Comparison of ENCODE assay signal across 25 mouse cellular contexts in genomic region chr6:35403341-35403910, GRCm38 (mm10).
A peak's percentile ranks its signal among the peaks of the same experiment; 100 is the strongest.
DNase-seq lines count a peak whose midpoint lies in the region; ATAC-seq lines count a peak whose summit lies in the region.
"Had no signal": no experiment of that assay in that cellular context is flagged by ENCODE, and none has a peak within 500 bp of the region (broad histone marks: within the 10 kb centered on the region; RNA-seq: fewer than 3 reads in every experiment).

No protein-coding gene starts in this region.

- no peak overlapping the region for H3K4me2 ChIP-seq in hindbrain, embryonic 16.5 days (ENCODE audit: low read length)
- H3K4me2 ChIP-seq: embryonic facial prominence, embryonic 12.5 days; embryonic facial prominence, embryonic 15.5 days; hindbrain, embryonic 12.5 days; hindbrain, embryonic 15.5 days; intestine, embryonic 15.5 days; kidney, embryonic 15.5 days had no signal

- H3K36me3 ChIP-seq in heart, embryonic 10.5 days, result no peaks in the 10 kb centered on the region
- no peaks in the 10 kb centered on the region for H3K36me3 ChIP-seq in hindbrain, embryonic 10.5 days
- H3K36me3 ChIP-seq in hindbrain, embryonic 16.5 days (ENCODE audit: control insufficient read depth, insufficient read depth, low read length), result no peaks in the 10 kb centered on the region
- H3K36me3 ChIP-seq: embryonic facial prominence, embryonic 12.5 days; embryonic facial prominence, embryonic 15.5 days; hindbrain, embryonic 12.5 days; hindbrain, embryonic 15.5 days; intestine, embryonic 15.5 days; kidney, embryonic 15.5 days had no signal

- H3K27ac ChIP-seq in heart, embryonic 10.5 days, result peak overlapping the region; percentile 52
- 0 out of 2 replicates have a peak overlapping the region, but pooled peaks have one; percentile 26 for H3K27ac ChIP-seq in hindbrain, embryonic 10.5 days
- no peak overlapping the region for H3K27ac ChIP-seq in hindbrain, embryonic 16.5 days (ENCODE audit: low read depth, low read length)
- H3K27ac ChIP-seq: embryonic facial prominence, embryonic 12.5 days; embryonic facial prominence, embryonic 15.5 days; gastrocnemius, adult 2 months; heart, adult 2 months; hindbrain, embryonic 12.5 days; hindbrain, embryonic 15.5 days; intestine, embryonic 15.5 days; kidney, embryonic 15.5 days had no signal

- 74% methylated on average over 5 of the region's 5 CpGs for WGBS in heart, embryonic 10.5 days
- 81% methylated on average over 5 of the region's 5 CpGs for WGBS in hindbrain, embryonic 10.5 days
- 75% methylated on average over 5 of the region's 5 CpGs for WGBS in hindbrain, embryonic 16.5 days

- H3K4me3 ChIP-seq in heart, embryonic 10.5 days, result no peak overlapping the region
- H3K4me3 ChIP-seq in hindbrain, embryonic 10.5 days, result no peak overlapping the region
- no peak overlapping the region for H3K4me3 ChIP-seq in hindbrain, embryonic 16.5 days (ENCODE audit: low read length)
- H3K4me3 ChIP-seq: embryonic facial prominence, embryonic 12.5 days; embryonic facial prominence, embryonic 15.5 days; gastrocnemius, adult 2 months; heart, adult 2 months; hindbrain, embryonic 12.5 days; hindbrain, embryonic 15.5 days; intestine, embryonic 15.5 days; kidney, embryonic 15.5 days had no signal

- peak; percentile 43 to 48 for DNase-seq in cerebellum, postnatal 14 days
- no peak for DNase-seq in cerebellum, adult 8-10 months
- no peak for DNase-seq in heart, embryonic 10.5 days (ENCODE audit: low spot score)
- DNase-seq in heart, adult 9 months (ENCODE audit: low spot score in 2 of 2), result no peak
- no peak for DNase-seq in hindbrain, embryonic 10.5 days (ENCODE audit: low spot score)
- DNase-seq in right cerebral cortex, adult 18-20 months, result no peak
- DNase-seq: adrenal gland, adult 2 months; adrenal gland, postnatal 14 days; cerebellum, adult 11-12 months; cerebellum, adult 9-11 months; forebrain, postnatal 0 days; gastrocnemius, adult 2 months; gastrocnemius, postnatal 14 days; kidney, adult 11 months; kidney, adult 8-10 months had no signal

- ATAC-seq in hindbrain, embryonic 16.5 days, result no peak
- ATAC-seq: CD4-positive, CD25-positive, alpha-beta regulatory T cell, adult 4 months; forebrain, embryonic 14.5 days; forebrain, postnatal 0 days; intestine, embryonic 15.5 days had no signal

- no peaks in the 10 kb centered on the region for H3K27me3 ChIP-seq in heart, embryonic 10.5 days (ENCODE audit: insufficient read depth, poor library complexity, severe bottlenecking)
- no peaks in the 10 kb centered on the region for H3K27me3 ChIP-seq in hindbrain, embryonic 10.5 days (ENCODE audit: insufficient read depth, poor library complexity, severe bottlenecking)
- H3K27me3 ChIP-seq in hindbrain, embryonic 16.5 days (replicated peaks; ENCODE audit: control insufficient read depth, insufficient read depth, low read length), result no peaks in the 10 kb centered on the region
- H3K27me3 ChIP-seq: embryonic facial prominence, embryonic 12.5 days; embryonic facial prominence, embryonic 15.5 days; hindbrain, embryonic 12.5 days; hindbrain, embryonic 15.5 days; intestine, embryonic 15.5 days; kidney, embryonic 15.5 days had no signal

- peaks cover 23% of the 10 kb centered on the region for H3K4me1 ChIP-seq in heart, embryonic 10.5 days
- peaks cover 12% of the 10 kb centered on the region for H3K4me1 ChIP-seq in hindbrain, embryonic 10.5 days (replicated peaks)
- no peaks in the 10 kb centered on the region for H3K4me1 ChIP-seq in hindbrain, embryonic 16.5 days (ENCODE audit: control insufficient read depth, insufficient read depth, low read depth, low read length)
- H3K4me1 ChIP-seq: embryonic facial prominence, embryonic 12.5 days; embryonic facial prominence, embryonic 15.5 days; hindbrain, embryonic 12.5 days; hindbrain, embryonic 15.5 days; kidney, embryonic 15.5 days had no signal

- no peaks in the 10 kb centered on the region for H3K9me3 ChIP-seq in heart, embryonic 10.5 days
- H3K9me3 ChIP-seq in hindbrain, embryonic 10.5 days, result no peaks in the 10 kb centered on the region
- H3K9me3 ChIP-seq in hindbrain, embryonic 16.5 days (ENCODE audit: control insufficient read depth, low read length), result no peaks in the 10 kb centered on the region
- H3K9me3 ChIP-seq: embryonic facial prominence, embryonic 12.5 days; embryonic facial prominence, embryonic 15.5 days; hindbrain, embryonic 12.5 days; hindbrain, embryonic 15.5 days; intestine, embryonic 15.5 days; kidney, embryonic 15.5 days had no signal

- H3K9ac ChIP-seq in hindbrain, embryonic 16.5 days (ENCODE audit: low read depth, low read length), result no peak overlapping the region
- H3K9ac ChIP-seq: embryonic facial prominence, embryonic 12.5 days; embryonic facial prominence, embryonic 15.5 days; forebrain, postnatal 0 days; hindbrain, embryonic 12.5 days; hindbrain, embryonic 15.5 days; intestine, embryonic 15.5 days; kidney, embryonic 15.5 days had no signal

Comparison
In these comparisons a context has a peak if more than half of its experiments do, and no peak if none do; other contexts are left out.
1. DNase-seq: peak in cerebellum, postnatal 14 days (2 of 2); none in cerebellum, adult 8-10 months (single experiment), heart, embryonic 10.5 days (single experiment), heart, adult 9 months (0 of 2), hindbrain, embryonic 10.5 days (single experiment) and right cerebral cortex, adult 18-20 months (single experiment).